11 mouse cellular contexts compared by ENCODE assay signal in genomic region chr11:102779824-102780223, GRCm38 (mm10). TPM values are rescaled to one million over a fixed set of nuclear protein-coding genes. Genes with fewer than 3 reads are reported as not detected.
A peak's percentile ranks its signal among the peaks of the same experiment; 100 is the strongest.
DNase-seq lines count a peak whose midpoint lies in the region; ATAC-seq and TF ChIP-seq lines count a peak whose summit lies in the region.
"Had no signal": no experiment of that assay in that cellular context is flagged by ENCODE, and none has a peak within 500 bp of the region (broad histone marks: within the 10 kb centered on the region; RNA-seq: fewer than 3 reads in every experiment).

No protein-coding gene starts in this region.

- H3K9me3 ChIP-seq in heart, embryonic 15.5 days (replicated peaks) = no peaks in the 10 kb centered on the region
- H3K9me3 ChIP-seq in embryonic facial prominence, embryonic 13.5 days = no peaks in the 10 kb centered on the region
- H3K9me3 ChIP-seq in forebrain, embryonic 10.5 days = no peaks in the 10 kb centered on the region
- H3K9me3 ChIP-seq: lung, embryonic 15.5 days had no signal

- H3K27me3 ChIP-seq in heart, embryonic 15.5 days = no peaks in the 10 kb centered on the region
- no peaks in the 10 kb centered on the region; the same call in 1 of the 2 replicates for H3K27me3 ChIP-seq in embryonic facial prominence, embryonic 13.5 days
- H3K27me3 ChIP-seq in forebrain, embryonic 10.5 days (ENCODE audit: poor library complexity, severe bottlenecking) = peaks cover 49% of the 10 kb centered on the region
- H3K27me3 ChIP-seq: lung, embryonic 15.5 days had no signal

- WGBS in heart, embryonic 15.5 days = 68% methylated on average over 7 of the region's 7 CpGs
- WGBS in embryonic facial prominence, embryonic 13.5 days = 71% methylated on average over 7 of the region's 7 CpGs
- WGBS in forebrain, embryonic 10.5 days = 87% methylated on average over 7 of the region's 7 CpGs

- H3K4me3 ChIP-seq in heart, embryonic 15.5 days = no peak overlapping the region
- H3K4me3 ChIP-seq in left cerebral cortex, adult 2 months = no peak overlapping the region
- no peak overlapping the region for H3K4me3 ChIP-seq in embryonic facial prominence, embryonic 13.5 days
- H3K4me3 ChIP-seq in forebrain, embryonic 10.5 days = no peak overlapping the region
- H3K4me3 ChIP-seq: lung, embryonic 15.5 days had no signal

- H3K36me3 ChIP-seq in heart, embryonic 15.5 days = no peaks in the 10 kb centered on the region
- H3K36me3 ChIP-seq in embryonic facial prominence, embryonic 13.5 days = peaks cover 14% of the 10 kb centered on the region
- peaks cover 21% of the 10 kb centered on the region for H3K36me3 ChIP-seq in forebrain, embryonic 10.5 days (replicated peaks)
- H3K36me3 ChIP-seq: lung, embryonic 15.5 days had no signal

- ATAC-seq in heart, embryonic 15.5 days (replicated peaks; ENCODE audit: insufficient number of reproducible peaks, insufficient read depth, low FRiP score, low read depth) = no peak
- no peak for ATAC-seq in embryonic facial prominence, embryonic 13.5 days (ENCODE audit: insufficient number of reproducible peaks, insufficient read depth, low FRiP score, low TSS enrichment, low read depth)

- no peak for DNase-seq in heart, adult 9 months (ENCODE audit: low spot score in 2 of 2)
- no peak for DNase-seq in left cerebral cortex, adult 2 months (ENCODE audit: extremely low spot score in 1 of 2, low spot score in 2 of 2)
- no peak for DNase-seq in left cerebral cortex, postnatal 25 days (ENCODE audit: low spot score in 2 of 2)
- DNase-seq in cerebellum, adult 9-10 months = peak; percentile 42
- DNase-seq in forebrain, embryonic 10.5 days (ENCODE audit: extremely low spot score, low spot score) = no peak
- DNase-seq in layer of hippocampus, adult 9-11 months = no peak
- DNase-seq: liver; thymus, adult 18-20 months had no signal

- TF ChIP-seq CTCF in left cerebral cortex, adult 2 months (IDR thresholded peaks at IDR 0.05) = no peak

- intact Hi-C loops in left cerebral cortex, adult 2 months (cut with DNase I) = loop anchor here (5.0 kb wide), 1 partner anchor 37 kb away; the partner anchor contains the start of gene Gjc1
- intact Hi-C loops in left cerebral cortex, postnatal 25 days (cut with DNase I) = loop anchor here (5.0 kb wide), 1 partner anchor 37 kb away; the partner anchor contains the start of gene Gjc1

- peak overlapping the region; percentile 47; the same call in 1 of the 2 replicates for H3K27ac ChIP-seq in heart, embryonic 15.5 days
- peak overlapping the region; percentile 69; the same call in 1 of the 2 replicates for H3K27ac ChIP-seq in left cerebral cortex, adult 2 months
- no peak overlapping the region for H3K27ac ChIP-seq in embryonic facial prominence, embryonic 13.5 days
- no peak overlapping the region for H3K27ac ChIP-seq in forebrain, embryonic 10.5 days

- peaks cover 74% of the 10 kb centered on the region for H3K4me1 ChIP-seq in heart, embryonic 15.5 days (replicated peaks)
- H3K4me1 ChIP-seq in embryonic facial prominence, embryonic 13.5 days = peaks cover 39% of the 10 kb centered on the region
- peaks cover 47% of the 10 kb centered on the region for H3K4me1 ChIP-seq in forebrain, embryonic 10.5 days

- no peak overlapping the region for H3K9ac ChIP-seq in heart, embryonic 15.5 days
- H3K9ac ChIP-seq in embryonic facial prominence, embryonic 13.5 days = 0 out of 2 replicates have a peak overlapping the region, but pooled peaks have one; percentile 27
- H3K9ac ChIP-seq: lung, embryonic 15.5 days had no signal

- H3K4me2 ChIP-seq in heart, embryonic 15.5 days = peak overlapping the region; percentile 39; the same call in 1 of the 2 replicates
- no peak overlapping the region for H3K4me2 ChIP-seq in embryonic facial prominence, embryonic 13.5 days

RNA-seq across cellular contexts. Expression of gene Adam11, which starts 18.6 kb away (rescaled TPM):
- 5.5 and 6.7 TPM in 2 replicates for polyA plus RNA-seq in heart, embryonic 15.5 days (2015; fragmentation: Nextera tagmentation; extraction: Ambion mirVana)
- 100 to 1,000 TPM; 128 to 140 TPM for total RNA-seq in left cerebral cortex, adult 2 months (2021)
- 100 to 1,000 TPM; 118 to 139 TPM for total RNA-seq in left cerebral cortex, postnatal 25 days (2021)
- polyA plus RNA-seq in embryonic facial prominence, embryonic 13.5 days (2015; fragmentation: Nextera tagmentation; extraction: Ambion mirVana) = 13.8 and 14.4 TPM in 2 replicates
- polyA plus RNA-seq in forebrain, embryonic 10.5 days (2016; fragmentation: Nextera tagmentation; extraction: Ambion mirVana) = 11.7 and 13.2 TPM in 2 replicates

RNA-seq across cellular contexts. Expression of gene Gjc1, which starts 39.7 kb away (rescaled TPM):
- polyA plus RNA-seq in heart, embryonic 15.5 days (2015; fragmentation: Nextera tagmentation; extraction: Ambion mirVana) = 46.6 and 48.5 TPM in 2 replicates
- 1 to 10 TPM; 6.1 to 6.6 TPM for total RNA-seq in left cerebral cortex, adult 2 months (2021)
- 1 to 10 TPM; 7.3 to 8.0 TPM for total RNA-seq in left cerebral cortex, postnatal 25 days (2021)
- 75.7 and 81.9 TPM in 2 replicates for polyA plus RNA-seq in embryonic facial prominence, embryonic 13.5 days (2015; fragmentation: Nextera tagmentation; extraction: Ambion mirVana)
- polyA plus RNA-seq in forebrain, embryonic 10.5 days (2016; fragmentation: Nextera tagmentation; extraction: Ambion mirVana) = 86.0 and 87.4 TPM in 2 replicates

RNA-seq across cellular contexts. Expression of gene Higd1b, which starts 55.8 kb away (rescaled TPM):
- polyA plus RNA-seq in heart, embryonic 15.5 days (2015; fragmentation: Nextera tagmentation; extraction: Ambion mirVana) = 3.3 and 4.3 TPM in 2 replicates
- 1 to 10 TPM; 6.1 to 8.1 TPM for total RNA-seq in left cerebral cortex, adult 2 months (2021)
- 1 to 10 TPM; 5.1 to 7.2 TPM for total RNA-seq in left cerebral cortex, postnatal 25 days (2021)
- polyA plus RNA-seq in embryonic facial prominence, embryonic 13.5 days (2015; fragmentation: Nextera tagmentation; extraction: Ambion mirVana) = not detected in 2 replicates
- not detected in 2 replicates for polyA plus RNA-seq in forebrain, embryonic 10.5 days (2016; fragmentation: Nextera tagmentation; extraction: Ambion mirVana)

Comparison
In these comparisons a context has a peak if more than half of its experiments do, and no peak if none do; other contexts are left out.
1. H3K27ac ChIP-seq: peak in heart, embryonic 15.5 days (single experiment) and left cerebral cortex, adult 2 months (single experiment); none in embryonic facial prominence, embryonic 13.5 days (single experiment) and forebrain, embryonic 10.5 days (single experiment).